Mouse (Mus musculus) forebrain, postnatal 0 days (tissue): ENCODE measurements around the gene 5730596B20Rik. TPM values are rescaled to one million over a fixed set of nuclear protein-coding genes. Genes with fewer than 3 reads are reported as not detected.
A peak's percentile ranks its signal among the peaks of the same experiment; 100 is the strongest.

ENCODE experiments used
- ATAC-seq: fragments of 200-750 bp; cut with Nextera tagmentation; 2 replicates; pipeline ENCODE4 v1.8.0; 2017; ENCODE audit warnings: mild to moderate bottlenecking, moderate library complexity
- DNase-seq: peaks from one replicate; pipeline ENCODE4 v3.0.0-alpha.2; 2015
- H3K27ac ChIP-seq: fragments of 300-500 bp; sonication (generic); 2 replicates; pipeline ENCODE4 v1.5.1; 2014; ENCODE audit warnings: low read depth, mild to moderate bottlenecking, antibody characterized with exemption, low read length, moderate library complexity, mixed read lengths
- H3K27me3 ChIP-seq: fragments of 300-500 bp; sonication (generic); 2 replicates; pipeline ENCODE4 v1.6.1; 2014; ENCODE audit warnings: mild to moderate bottlenecking, low read length, mixed read lengths; ENCODE audit not compliant: insufficient read depth
- H3K36me3 ChIP-seq: fragments of 300-500 bp; sonication (generic); 2 replicates; pipeline ENCODE4 v1.6.1; 2014; ENCODE audit warnings: mild to moderate bottlenecking, moderate library complexity; ENCODE audit not compliant: insufficient read depth
- H3K4me1 ChIP-seq: fragments of 300-500 bp; sonication (generic); 2 replicates; pipeline ENCODE4 v1.6.1; 2014; ENCODE audit warnings: antibody characterized with exemption; ENCODE audit not compliant: insufficient read depth
- H3K4me2 ChIP-seq: fragments of 300-500 bp; sonication (generic); 2 replicates; pipeline ENCODE4 v1.6.1; 2014; ENCODE audit warnings: low read depth, mild to moderate bottlenecking, moderate library complexity
- H3K4me3 ChIP-seq: fragments of 300-500 bp; sonication (generic); 2 replicates; pipeline ENCODE4 v1.5.1; 2014; ENCODE audit warnings: low read depth, low read length, mixed read lengths
- H3K9ac ChIP-seq: fragments of 300-500 bp; sonication (generic); 2 replicates; pipeline ENCODE4 v1.6.1; 2014; ENCODE audit warnings: mild to moderate bottlenecking
- H3K9me3 ChIP-seq: fragments of 300-500 bp; sonication (generic); 2 replicates; pipeline ENCODE4 v1.6.1; 2016; ENCODE audit warnings: low read length
- CTCF ChIP-seq: sonication (generic); IDR thresholded peaks from 2 replicates; pipeline ENCODE4 v1.5.1; 2016; ENCODE audit warnings: antibody characterized with exemption, control low read depth, low read depth
- whole genome bisulfite sequencing: fragments of 180-500 bp; shearing (Covaris S2); extraction: QIAGEN DNeasy Blood & Tissue Kit; methylation state at CpG from one replicate; pipeline ENCODE4 v1.1.7; 2014; 5-methylcytosine and 5-hydroxymethylcytosine counted together
- microRNA counts: library from miRNA; unstranded; fragments of <30 nt; microRNA quantifications from one replicate; lab custom pipeline; 2015
- microRNA-seq, 2 experiments: library from miRNA; unstranded; fragments of <30 nt; microRNA quantifications; one replicate each; pipeline ENCODE4; 2016
- polyA plus RNA-seq: library from polyadenylated mRNA; unstranded; fragments of >200 nt; fragmentation: Nextera tagmentation; extraction: Ambion mirVana; gene quantifications from 2 replicates; pipeline ENCODE4 v1.2.1, GENCODE M21; 2015
- total RNA-seq: library from RNA; depleted of rRNA; stranded (reverse); fragments of >200 nt; gene quantifications from 2 replicates; pipeline ENCODE4 v1.2.3, GENCODE M21; 2014; rRNA removed

The 5730596B20Rik gene
- total and polyA plus RNA-seq, 2 experiments from 2014 or later: not detected

DNA sequence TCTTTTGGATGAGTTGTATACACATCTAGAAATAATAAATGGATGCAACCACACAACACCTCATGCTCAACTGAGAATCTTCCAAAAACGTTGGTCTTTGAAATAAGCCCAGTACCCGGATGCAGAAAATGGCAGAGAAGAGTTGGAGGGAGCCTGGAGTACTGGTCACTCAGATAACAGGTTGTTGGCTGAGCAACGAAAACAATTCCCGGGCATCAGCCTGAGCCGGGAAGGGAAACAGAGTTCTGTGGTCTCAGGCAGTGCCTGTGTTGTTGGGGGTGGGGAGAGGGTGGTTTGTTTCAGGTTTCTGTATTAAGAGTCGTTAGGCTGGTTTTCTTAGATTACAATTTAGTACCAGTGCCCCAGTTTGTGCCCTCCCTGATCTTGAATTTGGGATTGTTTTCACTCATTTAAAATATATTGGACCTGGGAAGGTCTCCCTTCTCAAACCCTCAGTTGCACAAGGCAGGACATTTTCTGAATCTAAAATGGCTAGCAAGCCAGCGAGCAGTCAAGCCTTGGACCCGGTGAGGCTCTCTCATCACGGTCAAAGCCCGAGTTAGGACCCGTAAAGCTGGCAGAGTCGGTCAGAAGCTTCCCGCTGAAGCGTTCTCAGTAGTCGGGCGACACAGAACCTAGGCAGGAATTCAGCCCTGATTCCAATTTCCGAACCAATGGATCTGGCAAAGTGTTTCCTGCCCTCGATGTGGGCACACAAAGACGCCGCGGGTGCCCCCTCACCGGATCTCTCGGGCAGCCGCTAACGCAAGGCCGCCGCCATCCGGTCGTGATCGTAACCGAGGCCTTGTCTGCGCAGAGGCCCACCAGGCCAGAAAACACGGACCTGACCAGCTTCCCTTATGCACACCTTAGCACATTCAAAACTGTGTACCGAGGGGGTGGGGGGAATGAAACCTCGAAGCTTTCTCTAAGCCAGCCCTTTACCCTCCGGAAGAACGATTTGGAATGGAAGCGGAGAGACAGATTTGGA is 51.5 kb downstream of the 5730596B20Rik start:
- WGBS: 2% methylated on average over 38 of the region's 38 CpGs
- H3K4me3 ChIP-seq: no peak overlapping the region
- DNase-seq: no peak
- H3K9me3 ChIP-seq: no peaks in the 10 kb centered on the region
- no peaks in the 10 kb centered on the region for H3K36me3 ChIP-seq
- no peaks in the 10 kb centered on the region for H3K4me1 ChIP-seq
- no peak overlapping the region for H3K9ac ChIP-seq
- H3K4me2 ChIP-seq: no peak overlapping the region
- H3K27ac ChIP-seq: no peak overlapping the region
- H3K27me3 ChIP-seq: peaks cover 95% of the 10 kb centered on the region
- ATAC-seq: no peak
- no peak for TF ChIP-seq CTCF

DNA sequence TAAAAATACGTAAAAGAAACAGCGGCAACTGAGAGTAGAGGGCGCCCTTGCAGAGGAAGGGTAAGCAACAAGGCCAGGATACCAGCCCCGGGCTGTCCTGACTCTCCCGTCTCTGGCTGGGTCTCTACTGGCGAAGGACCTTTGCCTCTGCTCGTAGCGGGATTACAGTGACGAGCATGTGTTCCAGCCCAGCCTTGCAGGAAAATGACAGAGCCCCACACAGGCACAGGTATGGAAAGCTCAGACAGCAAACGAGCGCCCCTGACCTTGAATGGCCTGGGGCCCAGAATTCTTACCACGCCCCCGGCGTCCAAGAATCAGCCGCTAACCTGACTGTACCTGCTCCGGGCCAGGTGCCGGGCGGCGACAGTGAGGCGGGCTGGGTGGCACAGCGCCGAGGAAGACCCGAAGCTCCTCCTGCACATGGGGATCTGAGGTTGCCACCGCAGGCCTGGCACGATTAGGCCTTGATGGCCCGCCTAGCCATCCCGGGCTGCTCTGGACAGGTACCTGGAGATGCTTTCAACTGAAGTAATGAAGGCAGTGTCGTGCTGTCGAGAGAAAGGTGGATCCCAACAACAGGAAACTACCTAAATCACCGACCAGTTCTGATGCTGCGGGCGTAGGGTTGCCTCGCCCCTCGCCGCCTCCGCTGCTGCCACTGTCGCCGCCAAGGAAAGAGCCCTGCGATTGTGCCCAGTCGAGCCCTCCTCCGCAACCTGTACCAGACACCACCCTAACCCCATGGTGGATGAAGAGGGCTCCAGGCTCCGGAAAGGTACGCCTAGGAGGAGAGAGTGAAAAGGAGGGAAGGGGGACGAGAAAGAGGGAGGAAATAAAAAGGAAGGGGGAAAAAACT is 52.5 kb downstream of the 5730596B20Rik start:
- no peak overlapping the region for H3K27ac ChIP-seq
- ATAC-seq (no peak), DNase-seq (no peak)
- TF ChIP-seq CTCF: no peak
- no peak overlapping the region for H3K9ac ChIP-seq
- no peaks in the 10 kb centered on the region for H3K9me3 ChIP-seq
- H3K4me2 ChIP-seq: no peak overlapping the region
- H3K4me1 ChIP-seq: no peaks in the 10 kb centered on the region
- no peak overlapping the region for H3K4me3 ChIP-seq
- no peaks in the 10 kb centered on the region for H3K36me3 ChIP-seq
- 4% methylated on average over 44 of the region's 44 CpGs for WGBS
- peaks cover 94% of the 10 kb centered on the region for H3K27me3 ChIP-seq

MicroRNA genes within 50 kb of the gene (microRNA counts, 519-probe panel; counts per million panel counts)
- microRNA mmu-miR-196b (lab: Ali Mortazavi, UCI): 1,211 counts per million, percentile 8 among the panel's probes with 10 or more counts

Small RNAs within 50 kb of the gene (microRNA-seq; reads per million reads assigned to microRNA genes)
- 1.9 to 11.3 reads per million in 2 experiments for gene Mir196b

Other genes starting within 250 kb of the 5730596B20Rik start
- 4.7 and 5.1 TPM in 2 replicates for gene Skap2, start 164.9 kb upstream of the 5730596B20Rik start, total RNA-seq
- gene Skap2, start 164.9 kb upstream of the 5730596B20Rik start, polyA plus RNA-seq: 6.2 and 6.6 TPM in 2 replicates
- gene Hoxa1, start 19.2 kb upstream of the 5730596B20Rik start, total RNA-seq: 0.10 TPM in 1 of 2 replicates, not detected in the other
- gene Hoxa1, start 19.2 kb upstream of the 5730596B20Rik start, polyA plus RNA-seq: not detected in 2 replicates
- not detected in 2 replicates for gene Hoxa2, start 12.7 kb upstream of the 5730596B20Rik start, total RNA-seq
- gene Hoxa2, start 12.7 kb upstream of the 5730596B20Rik start, polyA plus RNA-seq: not detected in 2 replicates
- gene Hoxa4, start 14.3 kb downstream of the 5730596B20Rik start, total RNA-seq: not detected in 2 replicates
- not detected in 2 replicates for gene Hoxa4, start 14.3 kb downstream of the 5730596B20Rik start, polyA plus RNA-seq
- gene Hoxa5, start 27.1 kb downstream of the 5730596B20Rik start, total RNA-seq: not detected in 2 replicates
- not detected in 2 replicates for gene Hoxa5, start 27.1 kb downstream of the 5730596B20Rik start, polyA plus RNA-seq
- gene Hoxa6, start 31.2 kb downstream of the 5730596B20Rik start, total RNA-seq: not detected in 2 replicates
- gene Hoxa6, start 31.2 kb downstream of the 5730596B20Rik start, polyA plus RNA-seq: not detected in 2 replicates
- gene Hoxa3, start 35.8 kb downstream of the 5730596B20Rik start, total RNA-seq: 0.23 TPM in 1 of 2 replicates, not detected in the other
- gene Hoxa3, start 35.8 kb downstream of the 5730596B20Rik start, polyA plus RNA-seq: not detected in 2 replicates
- not detected in 2 replicates for gene Gm28308, start 35.8 kb downstream of the 5730596B20Rik start, total RNA-seq
- not detected in 2 replicates for gene Gm28308, start 35.8 kb downstream of the 5730596B20Rik start, polyA plus RNA-seq
- gene Hoxa7, start 44.4 kb downstream of the 5730596B20Rik start, total RNA-seq: not detected in 2 replicates
- not detected in 2 replicates for gene Hoxa7, start 44.4 kb downstream of the 5730596B20Rik start, polyA plus RNA-seq
- gene Hoxa9, start 53.6 kb downstream of the 5730596B20Rik start, total RNA-seq: not detected in 2 replicates
- gene Hoxa9, start 53.6 kb downstream of the 5730596B20Rik start, polyA plus RNA-seq: not detected in 2 replicates
- gene Hoxa10, start 63.4 kb downstream of the 5730596B20Rik start, total RNA-seq: not detected in 2 replicates
- not detected in 2 replicates for gene Hoxa10, start 63.4 kb downstream of the 5730596B20Rik start, polyA plus RNA-seq
- gene Hoxa11, start 68.3 kb downstream of the 5730596B20Rik start, total RNA-seq: not detected in 2 replicates
- gene Hoxa11, start 68.3 kb downstream of the 5730596B20Rik start, polyA plus RNA-seq: not detected in 2 replicates
- gene Hoxa13, start 83.4 kb downstream of the 5730596B20Rik start, total RNA-seq: not detected in 2 replicates
- gene Hoxa13, start 83.4 kb downstream of the 5730596B20Rik start, polyA plus RNA-seq: not detected in 2 replicates
- gene Evx1, start 136.0 kb downstream of the 5730596B20Rik start, total RNA-seq: not detected in 2 replicates
- gene Evx1, start 136.0 kb downstream of the 5730596B20Rik start, polyA plus RNA-seq: not detected in 2 replicates